Mouse (Mus musculus): Measurements from ENCODE around the gene Upf2. TPM values are rescaled to one million over a fixed set of nuclear protein-coding genes. Genes with fewer than 3 reads are reported as not detected.
"Not testable (repeated sequence)": the region's sequence is repeated elsewhere in the genome, so short reads cannot be mapped to it uniquely, and the experiment has no call there.

Gene Upf2
- polyA plus RNA-seq, 1 experiment from 2014 or later, result 11.5 TPM

DNA sequence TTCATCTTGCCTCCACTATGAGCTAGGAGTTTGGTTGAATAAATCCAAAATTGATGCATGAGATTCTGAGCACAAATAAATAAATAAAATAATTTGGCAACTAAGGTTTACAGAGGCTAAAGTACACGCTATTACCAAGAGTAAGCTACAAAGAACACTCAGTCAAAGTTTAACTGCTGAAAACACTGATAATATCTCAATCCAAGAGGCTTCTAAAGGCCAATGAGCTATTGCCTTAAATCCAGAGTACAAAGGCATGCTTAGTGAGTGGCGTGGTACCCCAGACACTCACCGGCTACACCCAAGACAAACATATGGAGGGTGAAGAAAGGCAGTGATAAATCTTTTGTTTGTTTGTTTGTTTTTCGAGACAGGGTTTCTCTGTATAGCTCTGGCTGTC, 14.7 kb upstream of the Upf2 start:
- no peak for DNase-seq (ENCODE audit: low spot score)
- Histone ChIP-seq H3K27ac (no peak overlapping the region), H3K36me3 (0 out of 2 replicates have a peak, but pooled peaks cover 5% of the 10 kb centered on the region), H3K4me3 (no peak overlapping the region), H3K4me1 (peaks cover 5% of the 10 kb centered on the region; the same call in 1 of the 2 replicates), H3K9me3 (replicated peaks) (no peaks in the 10 kb centered on the region), H3K27me3 (ENCODE audit: low read depth, poor library complexity, severe bottlenecking) (no peaks in the 10 kb centered on the region)
- WGBS, result 85% methylated on average over 4 of the region's 4 CpGs

DNA sequence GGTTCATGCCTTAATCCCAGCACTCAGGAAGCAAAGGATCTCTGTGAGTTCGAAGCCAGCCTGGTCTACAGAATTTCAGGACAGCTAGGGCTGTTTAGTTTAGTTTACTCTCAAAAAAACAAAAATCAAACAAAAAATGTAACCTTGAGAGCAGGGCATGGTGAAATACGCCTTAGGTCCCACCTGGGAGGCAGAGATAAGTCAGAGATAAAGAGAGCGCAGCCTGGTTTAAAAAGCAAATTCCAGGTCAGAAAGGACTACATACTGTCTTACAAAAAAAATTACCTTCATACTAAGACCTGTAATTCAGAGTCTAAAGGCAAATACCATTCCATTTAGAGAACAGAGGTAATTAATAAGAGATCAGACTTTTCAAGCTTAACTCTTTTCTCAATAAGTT, 11.9 kb upstream of the Upf2 start:
- Histone ChIP-seq H3K4me3 (no peak overlapping the region), H3K36me3 (no peaks in the 10 kb centered on the region), H3K27ac (no peak overlapping the region), H3K27me3 (ENCODE audit: low read depth, poor library complexity, severe bottlenecking) (no peaks in the 10 kb centered on the region), H3K9me3 (replicated peaks) (no peaks in the 10 kb centered on the region), H3K4me1 (peaks cover 19% of the 10 kb centered on the region)
- 97% methylated on average over 3 of the region's 3 CpGs for WGBS
- DNase-seq (ENCODE audit: low spot score), result no peak

DNA sequence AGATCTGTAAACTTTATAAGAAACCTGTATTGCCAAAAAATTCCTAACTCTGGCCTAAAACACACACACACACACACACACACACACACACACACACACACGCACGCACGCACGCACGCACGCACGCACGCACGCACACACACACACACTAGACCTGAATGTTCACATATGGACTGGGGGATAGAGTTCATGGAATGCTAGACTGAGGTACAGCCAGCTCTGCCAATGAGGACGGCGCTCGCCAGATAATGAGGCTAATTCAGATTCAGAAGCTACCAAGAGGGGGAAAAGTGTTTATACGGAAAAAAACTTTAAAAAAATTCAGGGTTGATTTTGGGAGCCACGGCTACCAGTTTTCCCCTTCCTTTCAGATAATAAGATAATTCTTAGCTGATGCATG, 11.4 kb upstream of the Upf2 start:
- no peaks in the 10 kb centered on the region for H3K9me3 ChIP-seq (replicated peaks)
- H3K4me3 ChIP-seq, result no peak overlapping the region
- H3K27ac ChIP-seq, result no peak overlapping the region
- no peaks in the 10 kb centered on the region for H3K36me3 ChIP-seq
- H3K4me1 ChIP-seq, result peaks cover 19% of the 10 kb centered on the region
- 95% methylated on average over 14 of the region's 14 CpGs for WGBS
- H3K27me3 ChIP-seq (ENCODE audit: low read depth, poor library complexity, severe bottlenecking), result no peaks in the 10 kb centered on the region
- no peak for DNase-seq (ENCODE audit: low spot score)

DNA sequence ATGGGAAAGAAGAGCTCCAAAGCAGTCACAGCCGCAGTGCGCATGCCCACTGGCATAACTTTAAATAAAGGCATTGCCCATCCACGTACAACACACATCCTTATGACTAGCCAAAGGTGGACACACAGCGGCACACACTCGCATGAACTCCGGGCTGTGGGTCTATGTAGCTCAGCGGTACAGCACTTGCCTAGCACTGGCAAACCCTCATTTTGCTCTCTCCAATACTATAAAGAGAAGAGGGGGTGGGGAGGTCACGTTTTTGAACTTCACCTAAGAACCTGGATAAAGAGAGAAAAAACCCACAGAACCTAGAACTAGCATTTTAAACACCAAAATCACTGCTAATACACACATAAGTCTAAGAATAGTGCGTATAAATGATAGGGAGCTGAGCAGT, 10.3 kb upstream of the Upf2 start:
- H3K4me1 ChIP-seq, result peaks cover 18% of the 10 kb centered on the region
- 96% methylated on average over 9 of the region's 9 CpGs for WGBS
- H3K27me3 ChIP-seq (ENCODE audit: low read depth, poor library complexity, severe bottlenecking), result no peaks in the 10 kb centered on the region

DNA sequence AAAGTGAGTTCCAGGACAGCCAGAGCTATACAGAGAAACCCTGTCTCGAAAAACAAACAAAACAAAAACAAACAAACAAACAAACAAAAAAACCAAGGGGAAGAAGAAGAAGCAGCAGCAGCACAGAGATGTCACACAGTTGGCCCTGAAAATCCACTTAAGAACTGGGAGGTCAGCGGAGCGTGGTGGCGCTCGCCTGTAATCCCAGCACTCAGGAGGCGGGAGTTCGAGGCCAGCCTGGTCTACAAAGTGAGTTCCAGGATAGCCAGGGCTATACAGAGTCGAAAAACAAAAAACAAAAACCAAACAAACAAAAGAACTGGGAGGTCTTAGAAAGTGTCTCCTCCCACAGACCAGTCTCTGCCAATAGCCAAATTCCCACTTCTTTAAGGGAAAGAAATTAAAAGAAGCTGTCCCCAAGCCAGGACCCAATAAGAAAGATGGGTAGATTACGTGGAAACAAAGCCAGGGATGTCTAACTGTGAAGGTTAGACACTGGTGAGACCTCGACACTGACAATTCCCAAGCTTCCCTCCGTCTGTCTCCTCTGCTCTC, 9.3 kb upstream of the Upf2 start:
- H3K27me3 ChIP-seq (ENCODE audit: low read depth, poor library complexity, severe bottlenecking), result no peaks in the 10 kb centered on the region
- no peaks in the 10 kb centered on the region for H3K9me3 ChIP-seq (replicated peaks)
- no peaks in the 10 kb centered on the region for H3K36me3 ChIP-seq
- whole genome bisulfite sequencing, result 63% methylated on average over 11 of the region's 11 CpGs
- peak overlapping the region; percentile 76 for H3K4me3 ChIP-seq
- DNase-seq (ENCODE audit: low spot score), result no peak
- H3K4me1 ChIP-seq, result peaks cover 14% of the 10 kb centered on the region
- H3K27ac ChIP-seq, result peak overlapping the region; percentile 87

More for the DNA sequence above, 10.3 kb upstream of the Upf2 start:
- Histone ChIP-seq H3K27ac (no peak overlapping the region), H3K4me3 (no peak overlapping the region), H3K9me3 (replicated peaks) (no peaks in the 10 kb centered on the region), H3K36me3 (no peaks in the 10 kb centered on the region)
- DNase-seq (ENCODE audit: low spot score), result no peak

DNA sequence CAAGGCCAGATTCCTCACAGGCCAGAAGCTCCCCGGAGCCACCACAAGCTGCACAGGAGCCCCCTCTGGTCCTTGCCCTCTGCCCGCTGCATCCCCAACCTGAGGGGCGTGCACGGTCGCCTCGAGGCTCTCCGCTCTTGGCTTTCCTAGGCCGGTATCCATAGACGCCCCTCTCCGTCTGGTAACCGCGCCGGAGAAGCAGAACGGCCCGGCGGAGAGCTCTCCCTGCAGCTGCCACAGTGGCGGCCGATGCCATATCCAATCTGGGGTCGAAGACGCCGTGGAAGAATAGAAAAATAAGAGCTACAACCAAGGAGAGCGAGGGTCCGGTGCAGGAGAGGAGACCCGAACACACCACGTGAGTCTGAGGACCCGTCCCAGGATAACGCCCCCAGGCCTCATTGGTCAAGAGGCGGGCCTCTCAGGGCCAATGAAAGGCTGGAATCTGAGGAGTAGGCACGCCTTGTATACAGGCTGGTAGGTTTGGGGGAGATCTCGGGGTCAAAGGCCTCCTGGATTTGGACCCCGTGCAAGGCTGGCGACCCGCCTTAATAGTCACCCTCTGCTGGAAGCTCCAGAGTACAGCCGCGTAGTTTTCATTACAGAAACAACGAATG, 8.7 kb upstream of the Upf2 start, which contains the start of gene Dhtkd1:
Gene Dhtkd1, minus strand, starts transcription at position 377 of the 617 bp plus-strand sequence.
- H3K4me3 ChIP-seq, result peak within 1 kb of the TSS; percentile 76
- DNase-seq (ENCODE audit: low spot score), result peak; percentile 82
- no peaks in the 10 kb centered on the region for H3K36me3 ChIP-seq
- H3K27ac ChIP-seq, result peak within 1 kb of the TSS; percentile 87
- no peaks in the 10 kb centered on the region for H3K27me3 ChIP-seq (ENCODE audit: low read depth, poor library complexity, severe bottlenecking)
- WGBS, result under 1% methylated on average over 36 of the region's 36 CpGs
- H3K9me3 ChIP-seq (replicated peaks), result no peaks in the 10 kb centered on the region
- H3K4me1 ChIP-seq, result peaks cover 14% of the 10 kb centered on the region

DNA sequence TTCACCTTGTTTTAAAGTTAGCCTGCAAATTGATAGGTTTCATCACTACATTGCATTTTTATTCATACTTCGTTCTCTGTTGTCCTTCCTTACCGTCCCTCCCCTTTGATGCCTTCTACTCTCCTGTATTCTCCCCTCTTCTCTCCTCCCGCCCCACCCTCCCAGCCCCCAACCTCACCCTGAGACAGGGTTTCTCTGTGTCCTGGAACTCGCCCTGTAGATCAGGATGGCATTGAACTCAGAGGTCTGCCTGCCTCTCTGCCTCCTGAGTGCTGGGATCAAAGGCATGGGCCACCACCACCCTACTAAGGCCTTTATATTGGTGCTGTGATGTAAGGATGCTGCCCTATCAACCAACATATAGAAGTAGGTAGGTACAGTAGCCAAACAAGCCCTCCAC, 8.2 kb upstream of the Upf2 start:
- Histone ChIP-seq H3K4me3 (peak overlapping the region; percentile 76), H3K27me3 (ENCODE audit: low read depth, poor library complexity, severe bottlenecking) (no peaks in the 10 kb centered on the region), H3K4me1 (peaks cover 14% of the 10 kb centered on the region), H3K36me3 (no peaks in the 10 kb centered on the region), H3K9me3 (replicated peaks) (no peaks in the 10 kb centered on the region), H3K27ac (peak overlapping the region; percentile 87)
- DNase-seq (ENCODE audit: low spot score), result no peak
- WGBS, result 48% methylated on average over 4 of the region's 4 CpGs

DNA sequence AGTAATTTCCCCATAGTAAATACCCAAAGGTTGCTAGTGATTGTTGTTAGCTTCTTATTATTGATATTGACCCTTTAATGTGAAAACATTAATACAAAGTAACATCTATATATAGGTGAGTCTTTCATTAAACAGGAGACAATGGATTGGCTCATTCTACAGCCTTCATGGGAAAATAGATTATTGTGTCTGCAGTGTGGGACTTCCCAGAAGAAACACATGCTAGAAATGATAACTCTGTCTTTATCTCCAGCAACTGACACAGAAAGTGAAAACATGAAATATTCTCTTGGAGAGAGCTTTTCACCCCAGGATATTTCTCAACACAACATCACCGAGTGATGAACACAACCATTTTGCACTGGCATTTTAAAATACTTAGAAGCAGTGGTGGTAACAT, 5.6 kb upstream of the Upf2 start:
- DNase-seq (ENCODE audit: low spot score), result no peak
- H3K36me3 ChIP-seq, result no peaks in the 10 kb centered on the region
- no peak overlapping the region for H3K27ac ChIP-seq
- no peaks in the 10 kb centered on the region for H3K9me3 ChIP-seq (replicated peaks)
- peaks cover 17% of the 10 kb centered on the region for H3K4me1 ChIP-seq
- no peaks in the 10 kb centered on the region for H3K27me3 ChIP-seq (ENCODE audit: low read depth, poor library complexity, severe bottlenecking)
- 88% methylated on average over 1 of the region's 1 CpGs for WGBS
- no peak overlapping the region for H3K4me3 ChIP-seq

DNA sequence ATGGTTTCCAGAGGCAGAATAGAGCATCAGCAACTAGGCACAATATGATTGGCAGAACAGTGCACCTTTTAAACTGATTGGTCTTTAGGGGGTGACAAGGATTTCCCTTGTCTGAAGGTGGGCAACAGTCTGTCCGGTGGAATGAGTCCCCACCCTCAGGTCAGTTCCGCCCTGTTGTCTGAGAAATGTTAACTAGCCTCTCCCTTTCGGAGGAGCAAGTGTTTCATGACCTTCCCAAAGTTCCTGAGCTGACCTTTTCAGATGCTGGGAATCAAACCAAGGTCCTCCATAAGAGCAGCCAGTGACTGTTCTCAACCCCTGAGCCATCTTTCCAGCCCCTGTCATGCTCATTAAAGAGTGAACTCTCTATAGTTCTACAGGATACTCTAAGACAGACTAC, 4.4 kb upstream of the Upf2 start:
- 87% methylated on average over 3 of the region's 3 CpGs for WGBS
- Histone ChIP-seq H3K27ac (no peak overlapping the region), H3K27me3 (ENCODE audit: low read depth, poor library complexity, severe bottlenecking) (no peaks in the 10 kb centered on the region)

DNA sequence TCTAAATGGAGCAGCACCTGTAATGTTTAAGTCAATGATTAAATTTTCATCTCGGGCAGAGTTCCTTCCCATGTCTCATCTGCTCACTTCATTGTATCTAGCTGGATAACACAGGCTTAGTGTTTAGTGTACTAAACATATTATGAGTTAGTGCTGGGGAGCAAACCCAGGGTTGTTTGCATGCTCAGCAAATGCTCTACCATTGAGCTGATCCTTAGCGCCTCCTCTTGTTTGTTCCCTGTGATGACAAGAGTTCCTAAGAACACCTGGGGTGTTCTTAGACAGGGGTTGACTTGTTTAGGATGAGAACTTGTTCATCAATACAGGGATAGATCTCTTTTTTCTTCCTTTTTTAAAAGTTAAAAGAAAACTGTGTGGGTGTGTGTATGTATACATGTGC, 2.3 kb upstream of the Upf2 start:
- no peak for DNase-seq (ENCODE audit: low spot score)
- no peak overlapping the region for H3K4me3 ChIP-seq
- H3K9me3 ChIP-seq (replicated peaks), result no peaks in the 10 kb centered on the region
- H3K27me3 ChIP-seq (ENCODE audit: low read depth, poor library complexity, severe bottlenecking), result no peaks in the 10 kb centered on the region
- 93% methylated on average over 2 of the region's 2 CpGs for WGBS
- H3K36me3 ChIP-seq, result peaks cover 6% of the 10 kb centered on the region; the same call in 1 of the 2 replicates
- H3K4me1 ChIP-seq, result peaks cover 11% of the 10 kb centered on the region; the same call in 1 of the 2 replicates
- H3K27ac ChIP-seq, result no peak overlapping the region

More for the DNA sequence above, 4.4 kb upstream of the Upf2 start:
- no peak for DNase-seq (ENCODE audit: low spot score)
- Histone ChIP-seq H3K36me3 (no peaks in the 10 kb centered on the region), H3K4me1 (peaks cover 16% of the 10 kb centered on the region), H3K4me3 (no peak overlapping the region), H3K9me3 (replicated peaks) (no peaks in the 10 kb centered on the region)

DNA sequence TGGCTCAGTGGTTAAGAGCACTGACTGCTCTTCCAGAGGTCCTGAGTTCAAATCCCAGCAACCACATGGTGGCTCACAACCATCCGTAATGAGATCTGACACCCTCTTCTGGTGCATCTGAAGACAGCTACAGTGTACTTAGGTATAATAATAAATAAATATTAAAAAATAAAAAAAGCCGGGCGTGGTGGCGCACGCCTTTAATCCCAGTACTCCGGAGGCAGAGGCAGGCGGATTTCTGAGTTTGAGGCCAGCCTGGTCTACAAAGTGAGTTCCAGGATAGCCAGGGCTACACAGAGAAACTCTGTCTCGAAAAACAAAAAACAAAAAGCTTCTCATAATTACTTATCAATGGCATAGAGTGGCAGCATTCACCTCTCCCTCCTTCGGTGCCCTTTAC, 1.4 kb upstream of the Upf2 start:
- not testable (repeated sequence) for H3K9me3 ChIP-seq (replicated peaks); DNase-seq (ENCODE audit: low spot score); H3K36me3 ChIP-seq; H3K27me3 ChIP-seq (ENCODE audit: low read depth, poor library complexity, severe bottlenecking)
- Histone ChIP-seq H3K27ac (0 out of 2 replicates have a peak overlapping the region, but pooled peaks have one; percentile 94), H3K4me3 (peak overlapping the region; percentile 91), H3K4me1 (peaks cover 11% of the 10 kb centered on the region; the same call in 1 of the 2 replicates)
- WGBS, result 94% methylated on average over 9 of the region's 9 CpGs

DNA sequence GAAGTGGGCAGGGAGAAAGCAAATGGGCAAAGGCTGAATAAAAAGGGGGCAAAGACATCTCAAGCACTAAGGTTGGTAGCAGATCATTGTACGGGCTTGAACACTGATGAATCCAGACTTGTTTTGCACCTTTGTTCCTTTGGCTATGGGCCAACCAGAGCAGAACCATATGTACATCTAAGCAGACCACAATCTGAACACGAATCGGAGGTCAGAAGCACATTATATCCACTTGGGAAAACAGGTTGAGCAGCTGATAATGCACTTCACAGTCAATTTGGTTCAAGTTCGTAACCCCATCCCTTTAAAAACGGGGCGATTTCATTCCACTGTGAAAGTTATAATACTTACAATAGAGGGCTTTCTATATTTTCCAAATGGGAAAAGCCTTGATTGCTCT, 964 bp upstream of the Upf2 start:
- WGBS, result 23% methylated on average over 6 of the region's 6 CpGs
- no peaks in the 10 kb centered on the region for H3K27me3 ChIP-seq (ENCODE audit: low read depth, poor library complexity, severe bottlenecking)
- peaks cover 11% of the 10 kb centered on the region; the same call in 1 of the 2 replicates for H3K4me1 ChIP-seq
- DNase-seq (ENCODE audit: low spot score), result no peak
- H3K9me3 ChIP-seq (replicated peaks), result no peaks in the 10 kb centered on the region
- H3K4me3 ChIP-seq, result peak overlapping the region; percentile 91
- H3K36me3 ChIP-seq, result peaks cover 6% of the 10 kb centered on the region; the same call in 1 of the 2 replicates
- peak overlapping the region; percentile 94 for H3K27ac ChIP-seq

DNA sequence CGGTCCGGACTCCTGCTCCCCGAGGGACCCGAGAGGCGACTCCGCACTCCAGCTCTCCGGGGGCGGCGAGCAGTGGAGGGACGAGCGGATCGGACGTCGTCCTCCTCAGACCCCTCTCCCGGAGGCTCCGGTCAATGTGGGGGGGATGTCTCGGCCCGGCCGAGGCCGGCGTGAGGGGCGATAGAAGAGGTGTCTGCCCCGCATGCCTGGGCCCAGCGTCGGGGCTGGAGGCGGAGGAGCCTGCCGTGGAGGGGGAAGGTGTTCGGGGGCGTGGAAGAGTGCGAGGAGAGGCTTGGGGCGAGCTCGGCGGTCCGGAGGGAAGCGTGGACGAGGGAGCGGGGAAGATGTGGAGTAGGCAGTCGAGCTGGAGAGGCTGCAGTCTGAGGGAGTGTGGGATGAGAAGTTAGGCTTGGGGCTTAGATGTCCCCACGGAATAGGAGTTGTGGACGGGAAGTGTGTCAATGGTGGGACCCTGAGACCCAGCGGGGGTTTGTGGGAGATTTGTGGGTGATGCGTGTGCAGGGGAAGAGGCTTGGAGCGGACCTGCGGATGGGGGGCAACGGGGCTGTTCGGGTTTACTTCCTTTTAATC, 447 bp downstream of the Upf2 start:
- no peaks in the 10 kb centered on the region for H3K9me3 ChIP-seq (replicated peaks)
- H3K4me3 ChIP-seq, result peak overlapping the region; percentile 91
- H3K27ac ChIP-seq, result peak overlapping the region; percentile 94
- no peak for DNase-seq (ENCODE audit: low spot score)
- H3K36me3 ChIP-seq, result peaks cover 6% of the 10 kb centered on the region; the same call in 1 of the 2 replicates
- WGBS, result under 1% methylated on average over 46 of the region's 46 CpGs
- no peaks in the 10 kb centered on the region for H3K27me3 ChIP-seq (ENCODE audit: low read depth, poor library complexity, severe bottlenecking)
- H3K4me1 ChIP-seq, result peaks cover 11% of the 10 kb centered on the region; the same call in 1 of the 2 replicates

Measured in limb, embryonic 10.5 days (tissue).